Mouse (Mus musculus): ENCODE data around the gene Csmd2. TPM values are rescaled to one million over a fixed set of nuclear protein-coding genes. Genes with fewer than 3 reads are reported as not detected.

The Csmd2 gene
- total and polyA plus RNA-seq, 2 experiments from 2014 or later = 9.1 to 48.2 TPM

GRCm38 (mm10) chr4:128407084-128407845 lies 419.6 kb downstream of the Csmd2 start:
- no peak for TF ChIP-seq CTCF (IDR thresholded peaks at IDR 0.05)
- 51% methylated on average over 9 of the region's 9 CpGs for WGBS
- Histone ChIP-seq H3K4me2 (ENCODE audit: low read depth, low read length, poor library complexity, severe bottlenecking) (no peak overlapping the region), H3K36me3 (ENCODE audit: insufficient read depth, low read length) (0 out of 2 replicates have a peak, but pooled peaks cover 6% of the 10 kb centered on the region), H3K4me1 (ENCODE audit: insufficient read depth, low read length) (no peaks in the 10 kb centered on the region; the same call in 1 of the 2 replicates), H3K4me3 (ENCODE audit: low read depth, low read length) (no peak overlapping the region), H3K27ac (ENCODE audit: low read depth, low read length) (no peak overlapping the region), H3K9ac (replicated peaks; ENCODE audit: low read length, poor library complexity, severe bottlenecking) (no peak overlapping the region), H3K27me3 (ENCODE audit: insufficient read depth, low read length) (no peaks in the 10 kb centered on the region), H3K9me3 (ENCODE audit: low read length) (no peaks in the 10 kb centered on the region)
- ATAC-seq (ENCODE audit: low FRiP score) (no peak), DNase-seq (ENCODE audit: low spot score) (peak; percentile 42)

GRCm38 (mm10) chr4:128411941-128412630 lies 424.4 kb downstream of the Csmd2 start:
- DNase-seq (ENCODE audit: low spot score) (peak; percentile 66), ATAC-seq (ENCODE audit: low FRiP score) (no peak)
- WGBS = 87% methylated on average over 7 of the region's 7 CpGs
- Histone ChIP-seq H3K27me3 (ENCODE audit: insufficient read depth, low read length) (no peaks in the 10 kb centered on the region), H3K36me3 (ENCODE audit: insufficient read depth, low read length) (peaks cover 25% of the 10 kb centered on the region), H3K4me2 (ENCODE audit: low read depth, low read length, poor library complexity, severe bottlenecking) (no peak overlapping the region), H3K4me3 (ENCODE audit: low read depth, low read length) (no peak overlapping the region), H3K9ac (replicated peaks; ENCODE audit: low read length, poor library complexity, severe bottlenecking) (no peak overlapping the region), H3K27ac (ENCODE audit: low read depth, low read length) (no peak overlapping the region; the same call in 1 of the 2 replicates), H3K9me3 (ENCODE audit: low read length) (no peaks in the 10 kb centered on the region), H3K4me1 (ENCODE audit: insufficient read depth, low read length) (0 out of 2 replicates have a peak, but pooled peaks cover 8% of the 10 kb centered on the region)
- TF ChIP-seq CTCF (IDR thresholded peaks at IDR 0.05) = no peak

- no peaks in the 10 kb centered on the region for H3K9me3 ChIP-seq (ENCODE audit: low read length)
- 93% methylated on average over 2 of the region's 2 CpGs for WGBS
- H3K27ac ChIP-seq (ENCODE audit: low read depth, low read length) = no peak overlapping the region
- no peak overlapping the region for H3K9ac ChIP-seq (replicated peaks; ENCODE audit: low read length, poor library complexity, severe bottlenecking)
- no peaks in the 10 kb centered on the region for H3K27me3 ChIP-seq (ENCODE audit: insufficient read depth, low read length)
- H3K4me2 ChIP-seq (ENCODE audit: low read depth, low read length, poor library complexity, severe bottlenecking) = no peak overlapping the region
- no peak for TF ChIP-seq CTCF (IDR thresholded peaks at IDR 0.05)
- ATAC-seq (ENCODE audit: low FRiP score) (no peak), DNase-seq (ENCODE audit: low spot score) (no peak)
- H3K4me1 ChIP-seq (ENCODE audit: insufficient read depth, low read length) = 0 out of 2 replicates have a peak, but pooled peaks cover 8% of the 10 kb centered on the region
- no peak overlapping the region for H3K4me3 ChIP-seq (ENCODE audit: low read depth, low read length)
- H3K36me3 ChIP-seq (ENCODE audit: insufficient read depth, low read length) = peaks cover 37% of the 10 kb centered on the region
These were observed 427.1 kb downstream of the Csmd2 start for GRCm38 (mm10) chr4:128414741-128415140.

GRCm38 (mm10) chr4:128419988-128420617 lies 432.4 kb downstream of the Csmd2 start:
- Histone ChIP-seq H3K4me2 (ENCODE audit: low read depth, low read length, poor library complexity, severe bottlenecking) (no peak overlapping the region), H3K27ac (ENCODE audit: low read depth, low read length) (no peak overlapping the region), H3K27me3 (ENCODE audit: insufficient read depth, low read length) (no peaks in the 10 kb centered on the region), H3K4me3 (ENCODE audit: low read depth, low read length) (no peak overlapping the region), H3K4me1 (ENCODE audit: insufficient read depth, low read length) (no peaks in the 10 kb centered on the region), H3K36me3 (ENCODE audit: insufficient read depth, low read length) (peaks cover 35% of the 10 kb centered on the region), H3K9ac (replicated peaks; ENCODE audit: low read length, poor library complexity, severe bottlenecking) (no peak overlapping the region), H3K9me3 (ENCODE audit: low read length) (no peaks in the 10 kb centered on the region)
- TF ChIP-seq CTCF (IDR thresholded peaks at IDR 0.05) = no peak
- 56% methylated on average over 7 of the region's 7 CpGs for WGBS
- DNase-seq (ENCODE audit: low spot score) (no peak), ATAC-seq (ENCODE audit: low FRiP score) (no peak)

- no peak for TF ChIP-seq CTCF (IDR thresholded peaks at IDR 0.05)
- no peak for ATAC-seq (ENCODE audit: low FRiP score)
These were observed 434.8 kb downstream of the Csmd2 start for GRCm38 (mm10) chr4:128422486-128422885.

More at GRCm38 (mm10) chr4:128422486-128422885, 434.8 kb downstream of the Csmd2 start:
- Histone ChIP-seq H3K4me1 (ENCODE audit: insufficient read depth, low read length) (no peaks in the 10 kb centered on the region), H3K36me3 (ENCODE audit: insufficient read depth, low read length) (peaks cover 20% of the 10 kb centered on the region), H3K4me3 (ENCODE audit: low read depth, low read length) (no peak overlapping the region), H3K27me3 (ENCODE audit: insufficient read depth, low read length) (no peaks in the 10 kb centered on the region), H3K4me2 (ENCODE audit: low read depth, low read length, poor library complexity, severe bottlenecking) (no peak overlapping the region), H3K9me3 (ENCODE audit: low read length) (no peaks in the 10 kb centered on the region), H3K9ac (replicated peaks; ENCODE audit: low read length, poor library complexity, severe bottlenecking) (no peak overlapping the region), H3K27ac (ENCODE audit: low read depth, low read length) (no peak overlapping the region)
- whole genome bisulfite sequencing = 41% methylated on average over 4 of the region's 4 CpGs
- no peak for DNase-seq (ENCODE audit: low spot score)

Measured in midbrain, postnatal 0 days (tissue).